Mouse (Mus musculus) liver, postnatal 0 days (tissue): Measurements from ENCODE around the gene Spi1. TPM values are rescaled to one million over a fixed set of nuclear protein-coding genes. Genes with fewer than 3 reads are reported as not detected.

Source experiments
- ATAC-seq: fragments of 200-750 bp; cut with Nextera tagmentation; 2 replicates; pipeline ENCODE4 v1.8.0; 2017; ENCODE audit warnings: mild to moderate bottlenecking, moderate library complexity
- DNase-seq: peaks from one replicate; pipeline ENCODE4 v3.0.0-alpha.2; 2016
- H3K27ac ChIP-seq: fragments of 300-500 bp; sonication (generic); 2 replicates; pipeline ENCODE4 v1.5.1; 2014; ENCODE audit warnings: antibody characterized with exemption, moderate library complexity, mild to moderate bottlenecking, low read depth
- H3K27me3 ChIP-seq: fragments of 300-500 bp; sonication (generic); 2 replicates; pipeline ENCODE4 v1.6.1; 2014; ENCODE audit warnings: low read length, control low read depth, mixed read lengths; ENCODE audit not compliant: insufficient read depth
- H3K36me3 ChIP-seq: fragments of 300-500 bp; sonication (generic); replicated peaks from 2 replicates; pipeline ENCODE4 v1.6.1; 2014; ENCODE audit warnings: mild to moderate bottlenecking, control low read depth, low read length, moderate library complexity, mixed read lengths; ENCODE audit not compliant: insufficient read depth
- H3K4me1 ChIP-seq: fragments of 300-500 bp; sonication (generic); 2 replicates; pipeline ENCODE4 v1.6.1; 2014; ENCODE audit warnings: antibody characterized with exemption, mild to moderate bottlenecking, control low read depth; ENCODE audit not compliant: insufficient read depth
- H3K4me2 ChIP-seq: fragments of 300-500 bp; sonication (generic); 2 replicates; pipeline ENCODE4 v1.6.1; 2014; ENCODE audit warnings: low read depth, mild to moderate bottlenecking, low read length, moderate library complexity, mixed read lengths
- H3K4me3 ChIP-seq: fragments of 300-500 bp; sonication (generic); 2 replicates; pipeline ENCODE4 v1.5.1; 2014; ENCODE audit warnings: low read depth, low read length
- H3K9ac ChIP-seq: fragments of 300-500 bp; sonication (generic); replicated peaks from 2 replicates; pipeline ENCODE4 v1.6.1; 2014; ENCODE audit warnings: mild to moderate bottlenecking, moderate library complexity
- H3K9me3 ChIP-seq: fragments of 300-500 bp; sonication (generic); 2 replicates; pipeline ENCODE4 v1.6.1; 2016; ENCODE audit warnings: mild to moderate bottlenecking, control low read depth, low read length, mixed read lengths
- CTCF ChIP-seq: sonication (generic); IDR thresholded peaks from 2 replicates; pipeline ENCODE4 v1.5.1; 2016; ENCODE audit warnings: antibody characterized with exemption, low read depth
- EP300 ChIP-seq: IDR thresholded peaks from 2 replicates; pipeline ENCODE4 v1.6.1; 2016; ENCODE audit warnings: antibody characterized with exemption, low read depth, mild to moderate bottlenecking
- WGBS: fragments of 180-500 bp; shearing (Covaris S2); extraction: QIAGEN DNeasy Blood & Tissue Kit; methylation state at CpG from one replicate; pipeline ENCODE4 v1.1.7; 2014; ENCODE audit not compliant: insufficient replicate concordance; 5-methylcytosine and 5-hydroxymethylcytosine counted together
- polyA plus RNA-seq: library from polyadenylated mRNA; unstranded; fragments of >200 nt; fragmentation: Nextera tagmentation; extraction: Ambion mirVana; gene quantifications from 2 replicates; pipeline ENCODE4 v1.2.1, GENCODE M21; 2015

The Spi1 gene
- polyA plus RNA-seq, 1 experiment from 2014 or later = 31.7 TPM

- no peak for DNase-seq
- no peak overlapping the region for H3K4me3 ChIP-seq
- no peaks in the 10 kb centered on the region for H3K9me3 ChIP-seq
- H3K4me2 ChIP-seq = no peak overlapping the region
- TF ChIP-seq CTCF = no peak
- TF ChIP-seq EP300 = no peak
- H3K36me3 ChIP-seq = peaks cover 6% of the 10 kb centered on the region; the same call in 1 of the 2 replicates
- H3K9ac ChIP-seq = no peak overlapping the region
- 58% methylated on average over 11 of the region's 11 CpGs for WGBS
- H3K4me1 ChIP-seq = no peaks in the 10 kb centered on the region
- ATAC-seq = no peak
- no peak overlapping the region for H3K27ac ChIP-seq
- no peaks in the 10 kb centered on the region for H3K27me3 ChIP-seq
Observed at GRCm38 (mm10) chr2:91136513-91137412, 54.6 kb downstream of the Spi1 start.

- TF ChIP-seq CTCF = no peak
- no peak for TF ChIP-seq EP300
- 78% methylated on average over 6 of the region's 6 CpGs for WGBS
- ATAC-seq = no peak
- H3K27me3 ChIP-seq = no peaks in the 10 kb centered on the region
- no peak overlapping the region for H3K4me2 ChIP-seq
- no peak for DNase-seq
- no peak overlapping the region for H3K9ac ChIP-seq
- no peaks in the 10 kb centered on the region for H3K4me1 ChIP-seq
- H3K36me3 ChIP-seq = peaks cover 9% of the 10 kb centered on the region; the same call in 1 of the 2 replicates
- H3K9me3 ChIP-seq = no peaks in the 10 kb centered on the region
- H3K4me3 ChIP-seq = no peak overlapping the region
- no peak overlapping the region for H3K27ac ChIP-seq
Observed at GRCm38 (mm10) chr2:91137481-91137880, 55.3 kb downstream of the Spi1 start.

- no peak overlapping the region for H3K4me2 ChIP-seq
- no peaks in the 10 kb centered on the region for H3K4me1 ChIP-seq
- no peak for TF ChIP-seq EP300
- TF ChIP-seq CTCF = no peak
- H3K9me3 ChIP-seq = no peaks in the 10 kb centered on the region
- no peak overlapping the region for H3K4me3 ChIP-seq
- ATAC-seq (no peak), DNase-seq (no peak)
- WGBS = 78% methylated on average over 5 of the region's 5 CpGs
- H3K27ac ChIP-seq = no peak overlapping the region
- no peaks in the 10 kb centered on the region for H3K27me3 ChIP-seq
- H3K9ac ChIP-seq = no peak overlapping the region
- H3K36me3 ChIP-seq = peaks cover 15% of the 10 kb centered on the region; the same call in 1 of the 2 replicates
Observed at GRCm38 (mm10) chr2:91139311-91139710, 57.1 kb downstream of the Spi1 start.

GRCm38 (mm10) chr2:91139764-91140163 is 57.6 kb downstream of the Spi1 start:
- 82% methylated on average over 8 of the region's 8 CpGs for WGBS

GRCm38 (mm10) chr2:91142920-91143319 is 60.7 kb downstream of the Spi1 start:
- H3K9ac ChIP-seq = no peak overlapping the region
- WGBS = 82% methylated on average over 6 of the region's 6 CpGs
- no peaks in the 10 kb centered on the region for H3K4me1 ChIP-seq
- H3K4me3 ChIP-seq = no peak overlapping the region
- no peak for TF ChIP-seq CTCF
- no peak for TF ChIP-seq EP300
- no peak overlapping the region for H3K27ac ChIP-seq
- H3K9me3 ChIP-seq = no peaks in the 10 kb centered on the region
- H3K4me2 ChIP-seq = no peak overlapping the region
- no peaks in the 10 kb centered on the region for H3K27me3 ChIP-seq
- no peak for DNase-seq
- no peak for ATAC-seq
- peaks cover 18% of the 10 kb centered on the region for H3K36me3 ChIP-seq

More at GRCm38 (mm10) chr2:91139764-91140163, 57.6 kb downstream of the Spi1 start:
- DNase-seq (no peak), ATAC-seq (no peak)
- TF ChIP-seq CTCF = no peak
- no peak for TF ChIP-seq EP300
- H3K9ac ChIP-seq = no peak overlapping the region
- H3K36me3 ChIP-seq = peaks cover 15% of the 10 kb centered on the region; the same call in 1 of the 2 replicates
- no peaks in the 10 kb centered on the region for H3K9me3 ChIP-seq
- H3K4me1 ChIP-seq = no peaks in the 10 kb centered on the region
- no peaks in the 10 kb centered on the region for H3K27me3 ChIP-seq
- H3K27ac ChIP-seq = no peak overlapping the region
- H3K4me2 ChIP-seq = no peak overlapping the region
- no peak overlapping the region for H3K4me3 ChIP-seq

GRCm38 (mm10) chr2:91143401-91143800 is 61.2 kb downstream of the Spi1 start:
- TF ChIP-seq EP300 = no peak
- TF ChIP-seq CTCF = no peak
- Histone ChIP-seq H3K27me3 (no peaks in the 10 kb centered on the region), H3K4me1 (no peaks in the 10 kb centered on the region), H3K9ac (no peak overlapping the region), H3K36me3 (peaks cover 13% of the 10 kb centered on the region), H3K4me3 (no peak overlapping the region), H3K4me2 (no peak overlapping the region), H3K9me3 (no peaks in the 10 kb centered on the region), H3K27ac (no peak overlapping the region)
- DNase-seq (peak; percentile 7), ATAC-seq (no peak)
- 93% methylated on average over 11 of the region's 11 CpGs for WGBS

GRCm38 (mm10) chr2:91148101-91148500 is 65.9 kb downstream of the Spi1 start:
- Histone ChIP-seq H3K4me2 (no peak overlapping the region), H3K36me3 (peaks cover 22% of the 10 kb centered on the region)
- TF ChIP-seq CTCF (no peak), EP300 (no peak)

More at GRCm38 (mm10) chr2:91148101-91148500, 65.9 kb downstream of the Spi1 start:
- no peak for ATAC-seq
- no peak for DNase-seq
- H3K9ac ChIP-seq = no peak overlapping the region
- H3K9me3 ChIP-seq = no peaks in the 10 kb centered on the region
- no peak overlapping the region for H3K4me3 ChIP-seq
- H3K4me1 ChIP-seq = no peaks in the 10 kb centered on the region
- no peaks in the 10 kb centered on the region for H3K27me3 ChIP-seq
- no peak overlapping the region for H3K27ac ChIP-seq
